Mouse (Mus musculus) thymus, postnatal 10 days (tissue): Measurements from ENCODE around the gene Dguok.
A peak's percentile ranks its signal among the peaks of the same experiment; 100 is the strongest.

Experiments
- DNase-seq, 2 experiments: peaks; one replicate each; pipeline ENCODE4 v3.0.0; 2021; ENCODE audit warnings: low spot score in 2 of 2

Gene Dguok

GRCm38 (mm10) chr6:83455328-83456130 is 51.2 kb downstream of the Dguok start:
- peak; percentile 63 to 75 for DNase-seq

- no peak for DNase-seq
Measured at GRCm38 (mm10) chr6:83453706-83454105, 53.1 kb downstream of the Dguok start.

- DNase-seq = no peak
Measured at GRCm38 (mm10) chr6:83450451-83451303, 56.1 kb downstream of the Dguok start.

- DNase-seq = no peak
Measured at GRCm38 (mm10) chr6:83449440-83449839, 57.3 kb downstream of the Dguok start.

- DNase-seq = no peak
Measured at GRCm38 (mm10) chr6:83448911-83449310, 57.9 kb downstream of the Dguok start.

GRCm38 (mm10) chr6:83447031-83447430 is 59.7 kb downstream of the Dguok start:
- no peak for DNase-seq

GRCm38 (mm10) chr6:83445796-83446195 is 61.0 kb downstream of the Dguok start:
- DNase-seq = no peak

GRCm38 (mm10) chr6:83443441-83444340 is 63.1 kb downstream of the Dguok start:
- DNase-seq = no peak

- no peak for DNase-seq
Measured at GRCm38 (mm10) chr6:83442639-83443038, 64.1 kb downstream of the Dguok start.

- DNase-seq = peak; percentile 71 to 80
Measured at GRCm38 (mm10) chr6:83441259-83442061, 65.3 kb downstream of the Dguok start.

GRCm38 (mm10) chr6:83440510-83441258 is 66.1 kb downstream of the Dguok start:
- peak; percentile 36 to 59 for DNase-seq

- DNase-seq = no peak
Measured at GRCm38 (mm10) chr6:83440197-83440509, 66.6 kb downstream of the Dguok start.

GRCm38 (mm10) chr6:83439781-83440180 is 67.0 kb downstream of the Dguok start:
- DNase-seq = no peak

- DNase-seq = no peak
Measured at GRCm38 (mm10) chr6:83439119-83439767, 67.5 kb downstream of the Dguok start.

- no peak for DNase-seq
Measured at GRCm38 (mm10) chr6:83438584-83438983, 68.2 kb downstream of the Dguok start.

- DNase-seq = no peak
Measured at GRCm38 (mm10) chr6:83437802-83438201, 69.0 kb downstream of the Dguok start.

GRCm38 (mm10) chr6:83437225-83437624 is 69.5 kb downstream of the Dguok start:
- no peak for DNase-seq

- no peak for DNase-seq
Measured at GRCm38 (mm10) chr6:83436547-83436946, 70.2 kb downstream of the Dguok start.

- DNase-seq = no peak
Measured at GRCm38 (mm10) chr6:83435174-83435573, 71.6 kb downstream of the Dguok start.

GRCm38 (mm10) chr6:83433546-83433945 is 73.2 kb downstream of the Dguok start:
- DNase-seq = no peak
